Mouse (Mus musculus) C2C12 (cell line): Measurements from ENCODE around the gene Crybg3. TPM values are rescaled to one million over a fixed set of nuclear protein-coding genes. Genes with fewer than 3 reads are reported as not detected.

ENCODE experiments used
- H3K27me3 ChIP-seq: one replicate; pipeline ENCODE4 v1.6.1; 2011; ENCODE audit not compliant: control insufficient read depth, insufficient read depth, insufficient read length
- H3K36me3 ChIP-seq: one replicate; pipeline ENCODE4 v1.6.1; 2011; ENCODE audit not compliant: control insufficient read depth, insufficient read depth
- H3K4me3 ChIP-seq: one replicate; pipeline ENCODE4 v1.5.1; 2011; ENCODE audit warnings: mild to moderate bottlenecking, control low read depth; ENCODE audit not compliant: poor library complexity, insufficient read depth, severe bottlenecking
- H3K79me2 ChIP-seq: one replicate; pipeline ENCODE4 v1.6.1; 2011; ENCODE audit not compliant: control insufficient read depth, insufficient read depth
- H3K79me3 ChIP-seq: one replicate; pipeline ENCODE4 v1.6.1; 2011; ENCODE audit warnings: low read depth, control low read depth
- H3ac ChIP-seq: one replicate; pipeline ENCODE3; 2011; ENCODE audit warnings: low read depth; ENCODE audit not compliant: control insufficient read depth, insufficient read length
- CEBPB ChIP-seq: IDR thresholded peaks from one replicate; pipeline ENCODE4 v1.6.1; 2011; ENCODE audit warnings: low read depth, mild to moderate bottlenecking, control low read depth, moderate library complexity
- MAX ChIP-seq: IDR thresholded peaks from one replicate; pipeline ENCODE4 v1.6.1; 2011; ENCODE audit warnings: mild to moderate bottlenecking, control low read depth
- MYOD1 ChIP-seq: IDR thresholded peaks from one replicate; pipeline ENCODE4 v1.6.1; 2011; ENCODE audit warnings: low read depth; ENCODE audit not compliant: control insufficient read depth, insufficient read length
- MYOG ChIP-seq: IDR thresholded peaks from one replicate; pipeline ENCODE4 v1.6.1; 2011; ENCODE audit not compliant: control insufficient read depth, insufficient read length; ENCODE audit errors: extremely low read depth
- polyA plus RNA-seq: library from polyadenylated mRNA; unstranded; fragments of >200 nt; fragmentation: generic; extraction: Trizol; gene quantifications from one replicate; pipeline ENCODE4 v1.2.1, GENCODE M21; 2012; ENCODE audit warnings: missing spikeins

Crybg3 gene
- polyA plus RNA-seq, 1 experiment: 2.4 TPM

GRCm38 (mm10) chr16:59444880-59445559 lies 155.8 kb downstream of the Crybg3 start:
- no peaks in the 10 kb centered on the region for H3K36me3 ChIP-seq
- no peaks in the 10 kb centered on the region for H3K79me3 ChIP-seq
- H3K27me3 ChIP-seq: no peaks in the 10 kb centered on the region
- H3K4me3 ChIP-seq: no peak overlapping the region
- H3ac ChIP-seq: no peak overlapping the region
- TF ChIP-seq MYOG (no peak), MAX (no peak), CEBPB (no peak), MYOD1 (no peak)
- no peaks in the 10 kb centered on the region for H3K79me2 ChIP-seq

Other genes starting within 250 kb of the Crybg3 start
- not detected for gene Olfr209, start 237.0 kb downstream of the Crybg3 start, polyA plus RNA-seq
- gene Gabrr3, start 193.6 kb downstream of the Crybg3 start, polyA plus RNA-seq: not detected
- 18.7 TPM for gene Riox2, start 129.2 kb downstream of the Crybg3 start, polyA plus RNA-seq
- gene Arl6, start 38.4 kb upstream of the Crybg3 start, polyA plus RNA-seq: 7.2 TPM